Mouse (Mus musculus): ENCODE results near the gene Adrb1. TPM values are rescaled to one million over a fixed set of nuclear protein-coding genes. Genes with fewer than 3 reads are reported as not detected.

The Adrb1 gene
- total RNA-seq, 1 experiment = 0.36 TPM

DNA sequence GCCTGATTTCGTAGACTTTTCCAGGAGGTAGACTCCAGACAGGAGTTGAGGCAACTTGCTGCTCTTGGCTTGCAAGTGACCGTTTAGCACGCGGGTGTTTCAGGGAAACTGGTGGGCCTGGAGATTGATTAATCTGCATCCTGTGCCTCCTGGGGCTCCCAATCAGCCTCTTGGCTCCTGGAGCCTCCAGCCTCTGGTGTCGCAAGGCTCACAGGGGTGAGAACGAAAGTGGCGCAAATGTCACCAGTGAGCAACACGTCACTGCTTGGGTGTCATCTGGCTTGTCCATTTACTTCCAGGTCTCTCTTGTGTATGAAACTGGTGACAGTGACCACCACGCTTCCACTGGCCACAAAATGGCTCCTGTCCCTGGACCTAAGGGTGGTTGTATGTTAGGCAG is 43.5 kb upstream of the Adrb1 start:
- no peak overlapping the region for H3K27ac ChIP-seq (ENCODE audit: insufficient read depth, low read depth, low read length, poor library complexity, severe bottlenecking)
- H3K9me3 ChIP-seq (ENCODE audit: control insufficient read depth, insufficient read depth, low read depth, low read length) = no peaks in the 10 kb centered on the region
- TF ChIP-seq MAFK (IDR thresholded peaks at IDR 0.05; ENCODE audit: insufficient read depth, low read depth, low read length) (no peak), CHD2 (IDR thresholded peaks at IDR 0.05; ENCODE audit: low read depth, low read length) (no peak), HCFC1 (IDR thresholded peaks at IDR 0.05; ENCODE audit: borderline replicate concordance, insufficient read depth, low read length) (no peak), ZC3H11A (IDR thresholded peaks at IDR 0.05; ENCODE audit: borderline replicate concordance, low read depth, low read length) (no peak), ZNF384 (IDR thresholded peaks at IDR 0.05; ENCODE audit: low read depth, low read length) (no peak)
- no peaks in the 10 kb centered on the region for H3K36me3 ChIP-seq (ENCODE audit: control insufficient read depth, insufficient read depth, low read length, poor library complexity, severe bottlenecking)
- DNase-seq (ENCODE audit: low read depth, low spot score) = no peak
- no peaks in the 10 kb centered on the region for H3K4me1 ChIP-seq (ENCODE audit: control insufficient read depth in 2 of 2, insufficient read depth in 2 of 2, low read length in 2 of 2, poor library complexity in 1 of 2)
- in situ Hi-C loops (cut with MboI; ENCODE audit: low sequenced_read_pairs in 2 of 2, unreplicated experiment in 2 of 2) = no loop called here
- H3K4me3 ChIP-seq (ENCODE audit: insufficient read depth in 1 of 2, low read depth in 1 of 2, low read length in 2 of 2, poor library complexity in 1 of 2, severe bottlenecking in 1 of 2) = no peak overlapping the region
- no peak overlapping the region for H3K9ac ChIP-seq (ENCODE audit: insufficient read depth, low read depth, low read length, poor library complexity, severe bottlenecking)

DNA sequence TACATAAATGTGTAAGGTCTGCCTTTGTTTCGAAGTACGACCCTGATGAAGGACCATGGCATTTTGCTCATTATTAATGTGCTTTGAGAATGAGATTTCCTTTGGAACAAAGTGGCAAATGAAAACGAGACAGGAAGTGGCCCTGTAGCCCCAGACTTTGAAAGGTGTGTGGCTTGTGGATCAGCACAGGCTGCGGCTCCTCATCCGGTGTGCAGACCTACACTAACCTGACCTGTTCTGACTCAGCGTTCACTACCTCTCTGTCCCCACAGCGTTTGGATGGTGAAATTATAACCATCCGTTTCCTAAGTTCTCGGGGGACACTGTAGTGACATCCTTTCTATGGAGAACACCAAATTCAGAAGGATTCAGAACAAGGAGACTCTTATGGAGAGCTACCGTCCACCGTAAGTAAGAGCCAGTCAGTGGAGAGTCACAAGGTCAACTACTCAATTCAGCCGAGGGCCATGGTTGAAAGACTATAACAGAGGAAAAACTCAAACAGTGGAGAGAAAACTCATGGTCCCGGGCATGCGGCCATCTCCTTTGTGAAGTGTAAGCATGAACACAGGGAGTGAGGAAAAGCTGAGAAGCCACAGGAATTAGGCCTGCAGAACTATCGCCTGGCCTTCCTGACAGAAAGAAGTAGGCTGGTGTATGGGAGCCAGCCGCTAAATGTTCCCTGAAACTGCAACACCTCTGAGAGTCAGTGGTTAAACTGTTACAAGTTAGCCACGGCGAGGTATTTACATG is 42.6 kb upstream of the Adrb1 start:
- H3K27ac ChIP-seq (ENCODE audit: insufficient read depth, low read depth, low read length, poor library complexity, severe bottlenecking) = no peak overlapping the region
- H3K4me1 ChIP-seq (ENCODE audit: control insufficient read depth in 2 of 2, insufficient read depth in 2 of 2, low read length in 2 of 2, poor library complexity in 1 of 2) = no peaks in the 10 kb centered on the region
- DNase-seq (ENCODE audit: low read depth, low spot score) = no peak
- no peak overlapping the region for H3K4me3 ChIP-seq (ENCODE audit: insufficient read depth in 1 of 2, low read depth in 1 of 2, low read length in 2 of 2, poor library complexity in 1 of 2, severe bottlenecking in 1 of 2)
- H3K9me3 ChIP-seq (ENCODE audit: control insufficient read depth, insufficient read depth, low read depth, low read length) = no peaks in the 10 kb centered on the region
- in situ Hi-C loops (cut with MboI; ENCODE audit: low sequenced_read_pairs in 2 of 2, unreplicated experiment in 2 of 2) = no loop called here
- no peak for TF ChIP-seq ZC3H11A (IDR thresholded peaks at IDR 0.05; ENCODE audit: borderline replicate concordance, low read depth, low read length)
- TF ChIP-seq ZNF384 (IDR thresholded peaks at IDR 0.05; ENCODE audit: low read depth, low read length) = no peak
- TF ChIP-seq HCFC1 (IDR thresholded peaks at IDR 0.05; ENCODE audit: borderline replicate concordance, insufficient read depth, low read length) = no peak
- no peak for TF ChIP-seq CHD2 (IDR thresholded peaks at IDR 0.05; ENCODE audit: low read depth, low read length)
- no peak for TF ChIP-seq MAFK (IDR thresholded peaks at IDR 0.05; ENCODE audit: insufficient read depth, low read depth, low read length)
- no peak overlapping the region for H3K9ac ChIP-seq (ENCODE audit: insufficient read depth, low read depth, low read length, poor library complexity, severe bottlenecking)
- H3K36me3 ChIP-seq (ENCODE audit: control insufficient read depth, insufficient read depth, low read length, poor library complexity, severe bottlenecking) = no peaks in the 10 kb centered on the region

DNA sequence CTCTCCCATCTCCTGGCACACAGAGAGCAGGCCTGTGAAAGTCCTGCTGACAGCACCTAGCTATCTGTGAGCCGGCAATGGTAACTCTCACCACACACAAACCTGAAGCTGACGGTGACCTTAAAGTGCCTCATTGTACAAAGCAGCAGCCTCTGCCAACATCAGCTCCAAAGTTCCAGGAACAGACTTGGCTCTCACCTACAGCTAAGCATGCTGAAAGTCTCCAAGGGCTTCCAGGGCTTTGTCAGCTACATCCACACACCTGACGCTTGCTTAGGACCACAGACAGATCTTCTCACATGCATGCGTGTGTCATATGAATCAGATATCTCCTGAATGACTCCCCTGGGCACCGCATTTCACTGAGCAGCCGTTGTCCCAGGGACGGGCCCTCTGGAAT is 42.0 kb upstream of the Adrb1 start:
- in situ Hi-C loops (cut with MboI; ENCODE audit: low sequenced_read_pairs in 2 of 2, unreplicated experiment in 2 of 2) = no loop called here
- no peak overlapping the region for H3K27ac ChIP-seq (ENCODE audit: insufficient read depth, low read depth, low read length, poor library complexity, severe bottlenecking)

DNA sequence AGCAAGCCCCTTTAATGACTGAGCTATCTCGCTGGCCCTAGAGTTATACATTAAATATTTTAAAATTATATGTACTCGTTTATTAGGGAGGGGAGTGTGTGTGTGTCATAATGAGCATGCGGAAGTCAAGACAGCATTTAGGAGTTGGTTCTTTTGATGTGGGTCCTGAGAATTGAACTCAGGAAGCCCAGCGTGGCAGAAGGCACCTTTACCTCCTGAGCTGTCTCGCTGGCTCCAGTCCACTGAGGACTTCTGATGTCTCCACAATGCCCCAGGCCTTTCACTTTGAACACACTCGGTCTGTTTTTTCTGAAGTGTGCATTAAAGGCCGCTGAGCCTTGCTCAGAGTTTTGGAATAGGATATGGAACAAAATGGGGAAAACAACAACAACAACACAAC is 39.7 kb upstream of the Adrb1 start:
- Histone ChIP-seq H3K36me3 (ENCODE audit: control insufficient read depth, insufficient read depth, low read length, poor library complexity, severe bottlenecking) (no peaks in the 10 kb centered on the region), H3K4me1 (ENCODE audit: control insufficient read depth in 2 of 2, insufficient read depth in 2 of 2, low read length in 2 of 2, poor library complexity in 1 of 2) (no peaks in the 10 kb centered on the region), H3K9ac (ENCODE audit: insufficient read depth, low read depth, low read length, poor library complexity, severe bottlenecking) (no peak overlapping the region), H3K4me3 (ENCODE audit: insufficient read depth in 1 of 2, low read depth in 1 of 2, low read length in 2 of 2, poor library complexity in 1 of 2, severe bottlenecking in 1 of 2) (no peak overlapping the region), H3K27ac (ENCODE audit: insufficient read depth, low read depth, low read length, poor library complexity, severe bottlenecking) (no peak overlapping the region), H3K9me3 (ENCODE audit: control insufficient read depth, insufficient read depth, low read depth, low read length) (no peaks in the 10 kb centered on the region)
- DNase-seq (ENCODE audit: low read depth, low spot score) = no peak
- in situ Hi-C loops (cut with MboI; ENCODE audit: low sequenced_read_pairs in 2 of 2, unreplicated experiment in 2 of 2) = no loop called here
- TF ChIP-seq CHD2 (IDR thresholded peaks at IDR 0.05; ENCODE audit: low read depth, low read length) (no peak), ZC3H11A (IDR thresholded peaks at IDR 0.05; ENCODE audit: borderline replicate concordance, low read depth, low read length) (no peak), MAFK (IDR thresholded peaks at IDR 0.05; ENCODE audit: insufficient read depth, low read depth, low read length) (no peak), HCFC1 (IDR thresholded peaks at IDR 0.05; ENCODE audit: borderline replicate concordance, insufficient read depth, low read length) (no peak), ZNF384 (IDR thresholded peaks at IDR 0.05; ENCODE audit: low read depth, low read length) (no peak)

More for the DNA sequence above, 42.0 kb upstream of the Adrb1 start:
- no peak for DNase-seq (ENCODE audit: low read depth, low spot score)
- Histone ChIP-seq H3K4me1 (ENCODE audit: control insufficient read depth in 2 of 2, insufficient read depth in 2 of 2, low read length in 2 of 2, poor library complexity in 1 of 2) (no peaks in the 10 kb centered on the region), H3K9me3 (ENCODE audit: control insufficient read depth, insufficient read depth, low read depth, low read length) (no peaks in the 10 kb centered on the region), H3K4me3 (ENCODE audit: insufficient read depth in 1 of 2, low read depth in 1 of 2, low read length in 2 of 2, poor library complexity in 1 of 2, severe bottlenecking in 1 of 2) (no peak overlapping the region), H3K9ac (ENCODE audit: insufficient read depth, low read depth, low read length, poor library complexity, severe bottlenecking) (no peak overlapping the region), H3K36me3 (ENCODE audit: control insufficient read depth, insufficient read depth, low read length, poor library complexity, severe bottlenecking) (no peaks in the 10 kb centered on the region)
- TF ChIP-seq ZC3H11A (IDR thresholded peaks at IDR 0.05; ENCODE audit: borderline replicate concordance, low read depth, low read length) (no peak), HCFC1 (IDR thresholded peaks at IDR 0.05; ENCODE audit: borderline replicate concordance, insufficient read depth, low read length) (no peak), ZNF384 (IDR thresholded peaks at IDR 0.05; ENCODE audit: low read depth, low read length) (no peak), CHD2 (IDR thresholded peaks at IDR 0.05; ENCODE audit: low read depth, low read length) (no peak), MAFK (IDR thresholded peaks at IDR 0.05; ENCODE audit: insufficient read depth, low read depth, low read length) (no peak)

Data from ES-E14 (cell line).